Mouse (Mus musculus) induced T-regulatory cell, adult 2 months (primary cell): ENCODE data around the gene Pif1.

ENCODE experiments used
- DNase-seq: peaks from one replicate; pipeline ENCODE4 v3.0.0-alpha.2; 2012; ENCODE audit warnings: low read depth

Gene Pif1

DNA sequence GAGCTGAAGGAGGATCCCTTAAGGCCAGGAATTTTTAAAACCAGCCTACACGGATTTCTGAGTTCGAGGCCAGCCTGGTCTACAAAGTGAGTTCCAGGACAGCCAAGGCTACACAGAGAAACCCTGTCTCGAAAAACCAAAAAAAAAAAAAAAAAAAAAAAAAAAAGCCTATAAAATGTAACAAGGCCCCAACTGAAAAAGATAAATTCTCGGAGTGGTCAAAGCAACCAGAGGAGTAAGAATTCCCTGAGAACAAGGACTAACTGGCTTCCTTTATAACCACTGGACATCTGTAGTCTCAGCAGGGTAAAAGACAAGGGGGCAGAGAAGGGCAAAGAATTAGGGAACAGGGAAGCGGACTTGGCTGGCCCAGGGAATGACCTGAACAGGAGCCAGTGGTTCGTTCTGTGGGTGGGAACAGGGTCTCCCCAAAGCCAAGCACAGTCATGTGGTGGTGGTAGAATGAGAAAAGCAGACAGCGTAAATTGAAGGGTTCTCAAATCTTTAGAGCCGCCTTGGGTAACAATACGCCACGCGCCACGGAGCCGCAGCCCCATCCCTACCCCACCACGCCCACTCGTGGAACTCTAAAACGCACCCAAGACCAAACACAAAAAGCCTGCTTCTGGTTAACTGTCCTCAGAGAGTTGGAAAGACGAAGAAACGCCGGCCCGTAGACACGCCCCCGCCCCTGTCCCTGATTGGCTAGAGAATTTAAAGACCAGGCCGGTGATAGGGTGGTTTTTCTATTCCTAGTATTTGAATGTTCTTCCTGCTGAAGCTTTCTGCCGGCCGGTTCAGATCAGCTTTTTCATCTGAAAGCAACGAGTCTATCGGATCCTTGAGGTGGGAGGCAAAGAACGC, at the start of gene Pif1:
TSS of gene Pif1 (plus strand) at position 755 of the 864 bp plus-strand sequence.
- DNase-seq, result peak; percentile 91

GRCm38 (mm10) chr9:65537901-65538630, 48.9 kb upstream of the Pif1 start:
- no peak for DNase-seq

- DNase-seq, result no peak
Measured at GRCm38 (mm10) chr9:65539697-65540096, 47.3 kb upstream of the Pif1 start.

GRCm38 (mm10) chr9:65541126-65542068, 45.6 kb upstream of the Pif1 start:
- peak; percentile 92 for DNase-seq

DNA sequence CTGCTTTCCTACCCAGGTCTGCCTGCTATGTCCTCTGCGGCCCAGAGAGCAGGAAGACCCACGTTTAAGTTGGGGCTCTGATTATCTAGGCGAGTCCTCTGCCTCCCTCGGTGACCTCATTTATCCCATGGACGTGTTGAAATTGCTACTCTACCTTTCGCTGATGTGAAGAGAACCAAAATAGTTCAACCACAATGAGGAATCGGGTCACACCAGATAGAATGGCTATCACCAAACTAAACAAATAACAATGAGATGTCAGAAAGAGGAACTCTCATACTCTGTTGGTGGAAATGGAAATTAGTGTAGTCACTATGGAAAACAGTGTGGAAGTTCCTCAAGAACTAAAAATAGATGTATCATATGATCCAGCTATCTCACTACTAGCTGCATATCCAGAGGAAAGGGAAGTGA, 44.8 kb upstream of the Pif1 start:
- no peak for DNase-seq

DNA sequence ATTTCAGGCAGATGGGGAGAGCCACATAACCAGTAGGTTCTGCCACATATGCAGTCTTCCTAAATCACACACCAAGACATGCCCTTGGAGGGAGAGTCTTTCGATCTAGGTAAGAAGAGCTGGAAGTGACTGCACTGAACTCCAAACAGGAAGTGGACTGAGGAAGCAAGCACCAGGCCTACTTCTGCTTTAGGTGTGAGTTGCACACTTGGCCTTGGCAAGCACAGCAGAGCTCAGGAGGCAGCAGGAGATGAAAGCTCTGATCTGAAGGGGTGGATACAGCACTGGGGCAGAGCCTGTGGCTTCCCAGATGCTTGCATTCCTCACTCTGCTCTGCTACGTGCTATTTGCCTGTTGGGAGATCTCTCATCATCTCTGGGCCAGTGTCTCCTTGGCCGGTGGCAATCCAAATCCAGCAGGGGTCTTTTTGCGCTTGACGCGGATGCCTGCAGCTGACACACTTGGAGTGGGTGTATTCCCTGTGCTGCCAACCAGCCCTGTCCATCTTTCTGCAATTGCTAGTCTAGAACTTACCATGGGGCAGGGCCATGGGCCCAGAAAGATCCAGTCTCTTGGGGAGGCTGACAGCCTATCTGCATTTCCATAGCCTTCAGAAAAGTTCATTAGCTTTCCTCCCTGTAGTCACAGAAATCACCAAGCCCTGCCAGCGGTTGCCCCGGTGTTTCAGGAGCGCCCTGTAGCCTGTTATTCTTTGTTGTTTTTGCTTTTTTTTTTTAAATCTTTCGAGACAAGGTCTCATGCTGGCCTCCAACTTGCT, 41.1 kb upstream of the Pif1 start:
- DNase-seq, result peak; percentile 49

GRCm38 (mm10) chr9:65546413-65546695, 40.6 kb upstream of the Pif1 start:
- DNase-seq, result no peak

DNA sequence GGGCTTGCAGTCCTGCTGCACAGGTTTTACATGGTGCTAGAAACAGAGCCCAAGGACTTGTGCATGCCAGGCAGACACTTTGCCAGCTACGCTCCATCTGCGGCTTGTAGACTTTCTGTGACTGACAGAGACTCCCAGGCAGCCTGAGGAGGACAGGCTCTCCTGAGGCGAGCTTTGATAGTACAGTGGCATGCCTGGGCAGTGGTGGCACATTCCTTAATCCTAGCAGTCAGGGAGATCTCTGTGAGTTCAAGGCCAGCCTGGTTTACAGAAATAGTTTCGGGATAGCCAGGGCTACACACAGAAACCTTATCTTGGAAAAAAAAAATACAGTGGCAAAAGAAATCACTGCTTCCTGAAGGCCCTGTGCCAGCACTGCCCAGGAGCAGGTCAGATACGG, 39.8 kb upstream of the Pif1 start:
- no peak for DNase-seq

DNA sequence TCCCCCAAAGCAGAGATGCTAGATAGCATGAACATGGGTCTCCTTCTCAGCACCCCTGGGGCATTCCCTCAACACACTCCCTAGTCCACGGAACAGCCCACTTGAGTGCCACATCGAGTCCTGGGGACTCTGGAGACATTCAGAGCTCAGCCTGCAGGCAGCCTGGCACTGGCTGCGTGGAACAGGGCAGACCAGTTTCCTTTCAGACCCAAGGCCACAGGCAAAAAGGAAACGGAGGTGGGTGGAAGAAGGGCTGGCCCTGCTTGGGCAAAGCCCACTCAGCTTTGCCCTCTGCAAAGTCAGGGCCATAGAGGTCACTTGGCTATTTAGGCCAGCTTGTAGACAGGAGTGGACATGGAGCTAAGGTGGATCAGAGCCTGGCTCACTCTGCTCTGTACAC, 39.1 kb upstream of the Pif1 start:
- no peak for DNase-seq

- no peak for DNase-seq
Measured at GRCm38 (mm10) chr9:65548311-65548710, 38.6 kb upstream of the Pif1 start.

GRCm38 (mm10) chr9:65549139-65549538, 37.8 kb upstream of the Pif1 start:
- DNase-seq, result no peak

GRCm38 (mm10) chr9:65549643-65550042, 37.3 kb upstream of the Pif1 start:
- DNase-seq, result peak; percentile 66

- DNase-seq, result peak; percentile 66
Measured at GRCm38 (mm10) chr9:65550079-65550831, 36.7 kb upstream of the Pif1 start.

- DNase-seq, result peak; percentile 93
Measured at GRCm38 (mm10) chr9:65551035-65551434, 35.9 kb upstream of the Pif1 start.

DNA sequence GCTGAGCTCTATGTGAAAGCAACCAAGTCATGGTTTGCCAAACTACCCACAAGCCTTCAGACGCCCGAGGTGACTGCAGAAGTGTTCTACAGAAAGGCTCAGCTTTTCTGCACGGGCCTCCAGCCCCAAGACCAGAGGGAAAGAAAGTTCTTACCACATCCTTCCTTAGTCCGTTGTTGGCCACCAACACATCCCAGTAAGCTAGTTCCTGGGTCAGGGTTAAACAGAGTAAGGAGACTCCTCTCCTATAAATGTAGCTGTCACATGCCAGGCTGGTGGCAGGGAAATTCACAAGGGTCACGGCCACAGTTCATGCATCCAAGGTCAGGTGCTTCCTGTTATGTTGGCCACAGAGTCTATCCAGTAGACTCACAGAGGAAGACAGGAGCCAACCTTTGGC, 34.8 kb upstream of the Pif1 start:
- peak; percentile 76 for DNase-seq

DNA sequence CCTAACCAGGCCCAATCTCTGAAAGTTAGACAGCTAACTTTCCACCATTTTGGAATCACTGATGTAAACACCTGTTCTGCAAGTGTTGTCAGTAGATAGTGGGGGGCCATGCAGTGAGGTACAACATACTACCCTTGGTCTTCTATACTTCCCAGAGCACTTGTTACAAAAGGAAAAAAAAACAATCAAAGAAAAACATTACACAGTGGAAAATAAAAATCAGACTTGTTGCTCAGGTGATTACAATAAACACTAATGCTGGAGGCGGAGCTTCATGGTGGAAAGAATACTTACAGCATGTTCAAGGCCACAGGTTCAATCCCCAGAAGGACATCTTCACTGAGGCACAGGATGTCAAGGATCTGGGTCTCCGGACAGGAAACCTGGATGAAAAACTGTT, 34.2 kb upstream of the Pif1 start:
- peak; percentile 76 for DNase-seq

DNA sequence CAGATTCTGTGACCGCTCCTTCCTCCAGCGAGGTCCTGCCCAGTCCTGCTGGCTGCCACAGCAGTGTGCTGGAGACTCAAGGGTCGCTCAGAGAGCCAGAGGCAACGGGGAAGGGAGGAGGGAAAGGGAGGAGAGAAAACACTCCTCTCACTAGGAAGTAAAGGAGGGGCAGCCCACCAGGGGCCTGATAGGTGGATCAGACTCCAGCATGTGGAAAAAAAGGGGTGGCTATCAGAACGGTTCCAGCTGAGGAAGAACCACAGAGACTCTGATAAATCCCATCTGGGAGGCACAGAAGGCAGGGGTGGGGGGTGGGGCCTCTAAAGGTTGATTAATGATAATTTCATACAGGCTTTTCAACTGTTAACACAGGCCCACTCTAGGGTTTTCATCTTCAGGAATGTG, 32.0 kb upstream of the Pif1 start:
- DNase-seq, result no peak

- no peak for DNase-seq
Measured at GRCm38 (mm10) chr9:65555621-65556020, 31.3 kb upstream of the Pif1 start.

GRCm38 (mm10) chr9:65556349-65556748, 30.6 kb upstream of the Pif1 start:
- DNase-seq, result no peak

DNA sequence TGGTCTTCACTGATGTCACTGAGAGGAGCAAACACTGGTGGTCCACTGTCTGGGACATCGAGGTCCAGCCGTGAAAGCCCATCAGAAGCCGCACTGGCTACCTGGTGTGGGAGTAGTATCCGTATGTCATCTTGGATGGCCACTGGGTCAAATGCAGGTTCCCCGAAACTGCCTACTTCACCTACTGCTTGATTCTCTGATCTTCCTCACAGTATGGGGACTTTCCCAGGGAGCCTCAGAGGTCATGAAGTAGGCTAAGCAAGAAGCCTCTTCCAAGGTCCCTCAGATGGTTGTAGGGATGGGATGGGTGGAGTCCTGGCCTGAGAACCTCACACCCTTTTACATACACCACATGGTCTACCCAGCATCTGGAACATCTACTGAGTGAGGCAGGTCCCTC, 30.0 kb upstream of the Pif1 start:
- no peak for DNase-seq

GRCm38 (mm10) chr9:65558806-65559205, 28.2 kb upstream of the Pif1 start:
- DNase-seq, result no peak
